Mouse (Mus musculus): ENCODE measurements around the gene Hcn2. TPM values are rescaled to one million over a fixed set of nuclear protein-coding genes. Genes with fewer than 3 reads are reported as not detected.
A peak's percentile ranks its signal among the peaks of the same experiment; 100 is the strongest.

Gene Hcn2
- 119 and 124 TPM in 2 replicates for polyA plus RNA-seq (2012; rRNA removed)

DNA sequence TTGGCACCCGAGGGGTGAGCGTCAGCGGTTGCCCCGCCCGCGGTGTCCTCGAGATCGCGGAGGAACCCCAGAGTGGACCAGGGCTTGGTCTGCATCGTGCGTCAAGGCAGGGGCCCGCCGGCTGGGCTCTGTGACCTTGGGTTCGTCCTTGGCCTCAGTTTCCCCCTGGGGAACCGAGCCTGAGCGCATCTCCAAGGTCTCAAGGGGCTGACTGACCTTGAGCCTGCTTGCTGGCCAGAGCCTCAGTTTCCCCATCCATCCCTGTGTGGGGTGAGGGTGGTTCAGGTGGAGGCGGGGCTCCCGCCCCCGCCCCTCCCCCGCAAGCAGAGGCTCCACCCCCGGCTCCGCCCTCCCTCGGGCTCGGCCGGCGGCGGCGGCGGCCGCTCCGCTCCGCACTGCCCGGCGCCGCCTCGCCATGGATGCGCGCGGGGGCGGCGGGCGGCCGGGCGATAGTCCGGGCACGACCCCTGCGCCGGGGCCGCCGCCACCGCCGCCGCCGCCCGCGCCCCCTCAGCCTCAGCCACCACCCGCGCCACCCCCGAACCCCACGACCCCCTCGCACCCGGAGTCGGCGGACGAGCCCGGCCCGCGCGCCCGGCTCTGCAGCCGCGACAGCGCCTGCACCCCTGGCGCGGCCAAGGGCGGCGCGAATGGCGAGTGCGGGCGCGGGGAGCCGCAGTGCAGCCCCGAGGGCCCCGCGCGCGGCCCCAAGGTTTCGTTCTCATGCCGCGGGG is at the start of gene Hcn2:
Gene Hcn2 (plus strand): TSS at position 381 of the 734 bp plus-strand sequence.
- DNase-seq (ENCODE audit: extremely low spot score in 1 of 2, low spot score in 1 of 2), result no peak

DNA sequence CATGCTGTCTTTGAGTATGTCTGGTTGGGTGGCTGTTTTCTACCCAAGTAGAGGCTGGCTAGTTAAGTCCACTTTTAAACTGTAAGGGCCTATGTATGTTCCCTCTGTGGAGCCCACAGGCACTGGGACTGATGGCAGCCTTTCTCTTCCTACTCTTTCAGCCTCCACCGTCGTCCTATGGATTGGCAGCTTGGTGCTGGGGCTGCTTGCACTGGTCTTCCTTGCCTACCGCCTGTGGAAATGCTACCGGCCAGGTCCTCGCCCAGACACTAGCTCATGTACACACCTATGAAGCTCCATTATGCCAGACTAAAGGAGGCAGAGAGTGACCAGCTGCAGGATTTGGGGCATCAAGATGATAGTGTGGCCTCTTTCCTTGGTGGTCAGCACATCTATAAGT is 48.4 kb upstream of the Hcn2 start:
- DNase-seq (ENCODE audit: extremely low spot score in 1 of 2, low spot score in 1 of 2), result no peak

DNA sequence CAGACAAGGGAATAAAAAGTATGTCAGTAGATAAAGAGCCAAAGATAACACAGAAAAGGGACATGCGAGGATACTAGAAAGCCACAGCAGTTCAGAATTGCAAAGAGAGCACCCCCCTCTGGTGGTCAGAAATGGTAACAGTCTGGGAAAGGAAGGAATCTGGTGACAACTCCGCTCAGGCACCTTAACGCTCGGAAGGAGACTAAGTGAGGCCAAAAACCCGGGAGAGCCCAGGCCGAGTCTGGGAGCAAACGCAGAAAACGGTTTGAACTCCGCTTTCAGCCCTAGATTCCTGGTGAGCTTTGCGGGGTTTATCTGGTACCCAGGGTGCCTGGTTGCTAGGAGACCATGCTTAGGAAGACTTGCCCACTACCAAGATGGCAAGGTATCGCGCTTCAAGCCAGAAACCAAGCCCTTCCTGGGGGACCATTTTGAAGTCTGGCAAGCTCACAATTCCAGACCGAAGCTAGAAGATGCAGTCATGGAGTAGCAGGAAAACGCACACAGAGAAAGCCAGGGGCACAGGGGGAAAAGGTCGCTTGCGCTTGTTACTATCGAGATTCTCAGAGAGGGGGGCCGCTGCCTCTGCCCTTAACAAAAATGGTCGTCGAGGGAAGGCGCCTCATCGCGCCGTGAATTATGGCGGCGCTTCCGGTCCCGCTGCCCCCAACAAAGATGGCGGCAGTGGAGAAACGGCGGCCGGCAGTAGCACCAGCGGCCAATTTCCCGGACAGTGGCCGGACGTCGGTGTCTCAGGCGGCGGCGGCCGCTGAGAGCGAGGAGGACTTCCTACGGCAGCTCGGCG is 47.5 kb upstream of the Hcn2 start, which contains the start of gene Tpgs1:
Gene Tpgs1 (plus strand): TSS at position 599 of the 805 bp plus-strand sequence.
- DNase-seq (ENCODE audit: extremely low spot score in 1 of 2, low spot score in 1 of 2), result peak; percentile 89 to 97

GRCm38 (mm10) chr10:79669576-79670057 is 46.8 kb upstream of the Hcn2 start:
- peak in 1 of 2 experiments; percentile 84 for DNase-seq (ENCODE audit: extremely low spot score in 1 of 2, low spot score in 1 of 2)

DNA sequence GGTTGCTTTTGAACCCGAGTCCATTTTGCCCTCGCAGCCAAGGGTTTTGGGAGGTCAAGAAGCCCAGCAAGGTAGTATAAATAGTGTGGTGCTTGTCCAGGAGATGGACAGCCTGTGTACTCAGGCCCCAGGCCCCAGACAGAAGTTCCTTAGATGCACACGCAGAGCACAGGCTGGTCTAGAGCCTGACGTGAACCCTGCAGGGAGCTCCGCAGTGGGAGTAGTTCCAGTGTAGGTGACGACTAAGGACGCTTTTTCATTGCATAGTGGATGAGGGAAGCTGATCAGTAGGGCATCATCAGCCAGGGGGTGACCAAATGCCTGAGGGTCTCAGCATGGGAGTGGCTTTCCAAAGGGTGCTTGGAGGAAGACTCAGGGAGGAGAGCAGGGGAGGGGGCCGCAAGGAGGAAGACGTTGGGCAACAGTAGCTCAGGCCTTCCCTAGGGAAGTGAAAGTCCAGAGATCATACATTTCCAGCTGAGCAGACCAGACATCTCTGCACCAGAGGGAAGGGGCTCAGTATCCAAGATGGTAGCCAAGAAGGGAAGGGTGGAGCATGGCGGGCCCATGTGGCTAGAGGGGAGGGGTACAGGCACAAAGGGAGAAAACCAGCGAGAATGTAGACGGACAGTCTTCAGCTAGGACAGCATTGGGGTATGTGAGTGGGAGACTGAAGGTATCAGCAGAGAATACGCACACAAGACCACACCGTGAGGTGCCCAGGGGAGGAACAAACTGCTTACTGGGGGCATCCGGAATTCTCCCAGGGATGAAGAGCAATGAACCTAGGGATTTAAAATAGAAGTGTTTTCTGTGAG is 46.2 kb upstream of the Hcn2 start:
- DNase-seq (ENCODE audit: extremely low spot score in 1 of 2, low spot score in 1 of 2), result no peak

- DNase-seq (ENCODE audit: extremely low spot score in 1 of 2, low spot score in 1 of 2), result no peak
Observed at GRCm38 (mm10) chr10:79671396-79672087, 44.9 kb upstream of the Hcn2 start.

GRCm38 (mm10) chr10:79672088-79672455 is 44.4 kb upstream of the Hcn2 start:
- DNase-seq (ENCODE audit: extremely low spot score in 1 of 2, low spot score in 1 of 2), result no peak

- no peak for DNase-seq (ENCODE audit: extremely low spot score in 1 of 2, low spot score in 1 of 2)
Observed at GRCm38 (mm10) chr10:79673054-79673453, 43.4 kb upstream of the Hcn2 start.

- DNase-seq (ENCODE audit: extremely low spot score in 1 of 2, low spot score in 1 of 2), result no peak
Observed at GRCm38 (mm10) chr10:79675346-79676035, 40.9 kb upstream of the Hcn2 start.

DNA sequence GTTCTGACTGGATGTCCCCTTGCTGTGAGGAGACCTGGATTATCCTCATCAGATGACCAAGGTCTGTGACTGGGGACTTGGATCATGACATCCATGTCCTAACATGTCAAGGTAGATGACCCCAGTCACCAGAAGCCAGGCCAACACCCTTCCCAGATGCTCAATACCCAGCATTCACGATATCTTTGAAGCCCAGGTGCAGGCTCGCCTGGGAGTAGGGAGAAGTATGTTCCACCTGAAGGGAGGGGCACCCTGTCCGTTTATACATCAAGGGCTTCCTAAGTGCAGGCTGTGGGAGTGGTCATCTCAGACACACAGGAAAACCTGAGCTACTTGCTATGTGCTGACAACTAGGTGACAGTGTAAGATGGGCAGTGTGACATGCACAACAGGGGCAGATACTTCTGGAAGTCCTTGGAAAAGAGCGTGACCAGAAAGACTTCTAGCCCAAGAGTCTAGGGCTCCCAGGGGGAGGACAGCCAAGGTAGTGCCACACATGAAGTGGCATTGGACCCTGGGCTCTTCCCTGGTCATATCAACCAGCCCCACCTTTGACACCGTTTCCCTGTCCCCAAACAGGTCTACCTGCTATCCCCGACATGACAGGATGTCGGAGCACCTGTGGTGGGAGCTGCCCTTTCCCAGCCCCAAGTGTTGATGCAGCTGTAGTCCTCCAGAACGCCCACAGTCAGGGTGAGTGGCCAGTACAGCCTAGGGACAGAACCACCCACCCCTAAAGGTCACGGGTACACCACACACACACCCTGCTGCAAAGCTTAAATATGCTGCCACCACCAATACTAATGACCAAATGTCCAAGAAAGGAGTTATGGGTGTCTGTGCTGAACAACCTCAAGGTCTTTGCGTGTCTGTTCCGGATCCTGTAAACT is 35.6 kb upstream of the Hcn2 start:
- no peak for DNase-seq (ENCODE audit: extremely low spot score in 1 of 2, low spot score in 1 of 2)

DNA sequence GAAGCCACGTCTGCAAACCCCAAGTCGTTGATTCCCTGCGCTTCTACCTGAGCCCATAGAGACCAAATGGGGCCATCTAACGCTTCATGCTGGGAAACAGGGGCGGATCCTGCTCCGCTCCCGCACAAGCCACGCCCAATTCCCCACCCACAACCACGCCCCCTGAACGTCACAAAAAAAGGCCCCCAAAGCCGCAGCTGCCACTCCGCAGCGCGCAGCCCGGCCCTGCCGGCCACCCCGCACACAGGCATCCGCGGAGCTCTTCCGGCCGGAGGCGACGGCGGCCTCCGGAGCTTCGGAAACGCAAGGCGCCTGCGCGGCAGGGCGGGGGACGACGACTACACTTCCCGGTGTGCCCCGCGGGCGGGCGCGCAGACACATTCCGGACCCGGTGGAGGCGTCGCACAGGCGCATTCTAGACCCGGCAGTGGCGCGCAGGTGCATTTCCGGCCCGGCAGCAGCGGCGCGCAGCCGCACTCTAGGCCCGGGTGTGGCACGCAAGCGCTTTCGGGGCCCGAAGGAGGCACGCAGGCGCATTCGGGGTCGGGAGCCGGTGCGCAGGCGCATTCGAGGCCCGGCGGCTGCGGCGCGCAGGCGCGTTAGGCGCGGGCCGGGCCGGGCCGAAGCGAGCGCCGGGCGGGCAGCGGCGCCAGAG is 34.7 kb upstream of the Hcn2 start, which contains the start of gene Cdc34:
Gene Cdc34 (plus strand): TSS at position 605 of the 655 bp plus-strand sequence.
- peak; percentile 98 to 100 for DNase-seq (ENCODE audit: extremely low spot score in 1 of 2, low spot score in 1 of 2)

GRCm38 (mm10) chr10:79682551-79682915 is 33.9 kb upstream of the Hcn2 start:
- no peak for DNase-seq (ENCODE audit: extremely low spot score in 1 of 2, low spot score in 1 of 2)

DNA sequence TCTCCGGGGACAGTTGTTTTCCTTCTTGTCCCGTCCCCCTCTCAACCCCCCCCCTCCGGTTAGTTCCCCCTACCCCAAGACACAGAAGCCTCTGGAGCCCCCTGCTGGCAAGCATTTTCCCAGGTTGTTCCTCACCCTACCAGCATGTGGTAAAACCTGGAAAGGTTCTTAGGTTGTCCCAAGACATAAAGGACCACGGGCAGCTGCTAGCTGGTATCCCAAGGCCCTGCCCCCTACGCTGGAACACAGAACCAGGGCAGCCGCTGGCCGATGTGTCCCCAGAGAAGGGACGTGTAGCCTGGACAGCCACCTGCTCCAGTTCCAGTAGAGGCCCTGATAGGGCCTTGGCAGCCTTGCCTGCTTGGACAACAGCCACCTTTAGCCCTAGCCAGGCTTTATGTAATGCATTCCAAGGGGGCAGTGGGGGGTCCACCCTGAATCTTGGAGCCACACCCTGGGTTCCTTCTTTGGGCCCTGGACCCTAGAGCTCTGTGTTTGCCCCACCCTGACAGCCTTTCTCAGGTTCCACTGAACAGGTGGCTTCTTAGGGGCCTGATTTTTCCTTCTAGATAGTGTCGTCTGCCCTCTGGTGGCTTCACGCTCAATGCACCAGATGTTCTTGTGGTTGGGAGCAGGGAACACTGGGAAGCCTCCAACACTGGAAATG is 33.4 kb upstream of the Hcn2 start:
- DNase-seq (ENCODE audit: extremely low spot score in 1 of 2, low spot score in 1 of 2), result peak in 1 of 2 experiments; percentile 61

DNA sequence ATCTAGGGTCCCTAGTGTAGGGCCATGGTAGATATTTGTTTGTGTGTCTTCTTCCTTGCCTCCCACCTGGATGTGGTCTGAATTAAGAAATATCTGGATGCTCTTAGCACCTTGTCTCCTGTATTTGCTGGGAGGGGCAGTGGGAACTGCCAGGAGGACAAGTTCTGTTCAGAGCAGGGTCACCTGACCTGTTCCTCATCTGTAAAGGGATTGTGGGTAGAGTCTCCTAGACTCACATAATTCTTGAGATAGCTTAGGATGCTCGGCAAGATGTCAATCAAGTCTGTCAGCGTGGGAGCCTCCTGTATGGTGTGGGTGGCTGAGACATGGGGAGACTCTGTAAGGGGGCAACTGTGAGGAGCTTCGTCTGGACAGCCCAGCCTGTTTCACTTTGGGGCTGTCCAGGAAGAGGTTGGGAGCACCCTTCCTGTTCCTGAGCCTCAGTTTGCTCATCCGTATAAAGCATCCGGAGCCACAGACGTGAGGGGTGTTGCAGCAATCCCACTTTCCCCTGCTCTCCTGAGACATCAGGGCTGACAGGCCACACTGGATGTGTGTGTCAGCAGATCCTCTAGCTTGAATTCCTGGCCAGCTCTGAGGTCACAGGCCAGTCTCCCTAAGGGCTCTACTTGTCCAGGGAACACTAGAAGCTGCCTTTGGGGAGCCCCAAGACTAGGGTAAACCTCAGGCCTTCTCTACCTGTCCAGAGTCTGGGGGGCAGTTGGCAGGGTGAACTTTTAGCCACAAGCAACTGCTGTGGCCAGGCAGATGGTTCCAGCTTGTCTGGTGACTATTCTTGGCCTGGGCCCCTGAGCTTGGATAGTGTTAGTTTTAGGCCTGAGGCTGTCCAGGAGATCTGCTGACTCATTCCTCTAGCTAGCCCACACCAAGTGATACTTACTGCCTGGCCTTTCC is 32.5 kb upstream of the Hcn2 start:
- DNase-seq (ENCODE audit: extremely low spot score in 1 of 2, low spot score in 1 of 2), result no peak

- DNase-seq (ENCODE audit: extremely low spot score in 1 of 2, low spot score in 1 of 2), result no peak
Observed at GRCm38 (mm10) chr10:79684770-79685600, 31.4 kb upstream of the Hcn2 start.

DNA sequence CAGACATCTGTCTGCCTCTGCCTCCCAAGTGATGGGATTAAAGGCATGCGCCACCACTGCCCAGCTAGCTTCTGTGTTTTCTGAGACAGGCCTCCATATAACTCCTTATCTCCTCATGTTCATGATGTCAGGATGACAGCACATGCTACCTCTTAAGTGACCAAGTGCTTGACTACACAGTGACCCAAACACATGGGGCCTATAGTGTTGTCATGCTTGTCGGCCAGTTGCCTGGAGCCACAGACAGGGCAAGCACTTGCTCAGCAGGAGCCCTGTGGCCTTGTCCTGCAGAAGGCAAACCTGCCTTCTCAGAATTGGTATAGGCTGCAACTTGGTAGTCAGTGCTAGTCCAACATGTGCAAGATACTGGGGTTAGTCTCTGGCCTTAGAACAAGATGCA is 30.2 kb upstream of the Hcn2 start:
- no peak for DNase-seq (ENCODE audit: extremely low spot score in 1 of 2, low spot score in 1 of 2)

Measured in frontal cortex, adult 2 months (tissue).